12 mouse cellular contexts compared by ENCODE assay signal in genomic region chr17:31326220-31326852, GRCm38 (mm10). TPM values are rescaled to one million over a fixed set of nuclear protein-coding genes. Genes with fewer than 3 reads are reported as not detected.
DNase-seq lines count a peak whose midpoint lies in the region; ATAC-seq and TF ChIP-seq lines count a peak whose summit lies in the region.
"Had no signal": no experiment of that assay in that cellular context is flagged by ENCODE, and none has a peak within 500 bp of the region (broad histone marks: within the 10 kb centered on the region; RNA-seq: fewer than 3 reads in every experiment).

No protein-coding gene starts in this region.

- ATAC-seq in lung, embryonic 15.5 days (ENCODE audit: borderline replicate concordance, extremely low read depth, low FRiP score, low TSS enrichment) = no peak
- ATAC-seq in lung, postnatal 0 days = no peak
- no peak for ATAC-seq in hindbrain, embryonic 13.5 days (ENCODE audit: low FRiP score)
- ATAC-seq in neural tube, embryonic 15.5 days (ENCODE audit: low FRiP score) = 0 out of 2 replicates have a peak, but pooled peaks have one; percentile 16
- ATAC-seq in frontal cortex, adult (ENCODE audit: low TSS enrichment) = no peak

- TF ChIP-seq CTCF in lung, postnatal 0 days (IDR thresholded peaks at IDR 0.05) = no peak
- no peak for TF ChIP-seq CTCF in E14TG2a.4 (conservative IDR thresholded peaks at IDR 0.05; ENCODE audit: low read length)
- no peak for TF ChIP-seq CTCF in heart, adult 2 months (IDR thresholded peaks at IDR 0.05)

- intact Hi-C loops in heart, adult 2 months (cut with DNase I) = no loop called here

- TF ChIP-seq POLR2A in heart, adult 2 months (IDR thresholded peaks at IDR 0.05; ENCODE audit: insufficient read depth, low read depth, low read length) = no peak

- no peaks in the 10 kb centered on the region for H3K79me2 ChIP-seq in heart, adult 2 months (replicated peaks; ENCODE audit: control insufficient read depth, insufficient read depth, low read length)

- H3K4me1 ChIP-seq in lung, embryonic 15.5 days = peaks cover 41% of the 10 kb centered on the region
- H3K4me1 ChIP-seq in lung, postnatal 0 days (ENCODE audit: insufficient read depth, low read depth, low read length) = no peaks in the 10 kb centered on the region; the same call in 1 of the 2 replicates
- peaks cover 94% of the 10 kb centered on the region for H3K4me1 ChIP-seq in E14TG2a.4 (replicated peaks; ENCODE audit: low read depth, low read length)
- H3K4me1 ChIP-seq in hindbrain, embryonic 13.5 days (replicated peaks) = peaks cover 16% of the 10 kb centered on the region
- H3K4me1 ChIP-seq in neural tube, embryonic 15.5 days = peaks cover 15% of the 10 kb centered on the region
- no peaks in the 10 kb centered on the region for H3K4me1 ChIP-seq in heart, adult 2 months (ENCODE audit: control insufficient read depth, insufficient read depth, low read length)

- 45% methylated on average over 9 of the region's 9 CpGs for WGBS in lung, embryonic 15.5 days
- 48% methylated on average over 9 of the region's 9 CpGs for WGBS in lung, postnatal 0 days
- WGBS in hindbrain, embryonic 13.5 days = 33% methylated on average over 9 of the region's 9 CpGs
- 28% methylated on average over 9 of the region's 9 CpGs for WGBS in neural tube, embryonic 15.5 days
- 58% methylated on average over 9 of the region's 9 CpGs for WGBS in heart, adult 2 months

- DNase-seq in lung, postnatal 0 days (ENCODE audit: low spot score) = no peak
- no peak for DNase-seq in urinary bladder, postnatal 14 days (ENCODE audit: low spot score)
- no peak for DNase-seq in heart, adult 2 months
- DNase-seq: kidney, adult 2 months; lung, adult 2 months had no signal

- H3K9me3 ChIP-seq in lung, embryonic 15.5 days = no peaks in the 10 kb centered on the region
- H3K9me3 ChIP-seq in lung, postnatal 0 days (ENCODE audit: low read length) = no peaks in the 10 kb centered on the region
- H3K9me3 ChIP-seq in E14TG2a.4 (ENCODE audit: low read length) = no peaks in the 10 kb centered on the region
- H3K9me3 ChIP-seq in hindbrain, embryonic 13.5 days = no peaks in the 10 kb centered on the region
- H3K9me3 ChIP-seq in neural tube, embryonic 15.5 days (replicated peaks) = no peaks in the 10 kb centered on the region

- H3K27ac ChIP-seq in lung, embryonic 15.5 days = peak overlapping the region; percentile 31
- H3K27ac ChIP-seq in lung, postnatal 0 days (ENCODE audit: low read length) = no peak overlapping the region
- peak overlapping the region; percentile 67 for H3K27ac ChIP-seq in hindbrain, embryonic 13.5 days
- H3K27ac ChIP-seq in neural tube, embryonic 15.5 days (replicated peaks) = peak overlapping the region; percentile 51; the same call in 1 of the 2 replicates
- H3K27ac ChIP-seq in heart, adult 2 months = no peak overlapping the region

- H3K9ac ChIP-seq in lung, embryonic 15.5 days = no peak overlapping the region
- H3K9ac ChIP-seq in lung, postnatal 0 days (replicated peaks; ENCODE audit: low read depth) = no peak overlapping the region
- H3K9ac ChIP-seq in hindbrain, embryonic 13.5 days = no peak overlapping the region
- no peak overlapping the region for H3K9ac ChIP-seq in neural tube, embryonic 15.5 days (replicated peaks)
- no peak overlapping the region for H3K9ac ChIP-seq in heart, adult 2 months (ENCODE audit: low read depth, low read length)

- no peaks in the 10 kb centered on the region for H3K27me3 ChIP-seq in lung, embryonic 15.5 days
- no peaks in the 10 kb centered on the region for H3K27me3 ChIP-seq in lung, postnatal 0 days (replicated peaks; ENCODE audit: insufficient read depth, low read length)
- H3K27me3 ChIP-seq in E14TG2a.4 (ENCODE audit: insufficient read depth, low read length) = no peaks in the 10 kb centered on the region
- H3K27me3 ChIP-seq in hindbrain, embryonic 13.5 days = 0 out of 2 replicates have a peak, but pooled peaks cover 3% of the 10 kb centered on the region
- H3K27me3 ChIP-seq in neural tube, embryonic 15.5 days (replicated peaks) = no peaks in the 10 kb centered on the region
- H3K27me3 ChIP-seq in heart, adult 2 months (ENCODE audit: control insufficient read depth, insufficient read depth, low read length) = no peaks in the 10 kb centered on the region

- H3K4me3 ChIP-seq in lung, embryonic 15.5 days = no peak overlapping the region
- H3K4me3 ChIP-seq in lung, postnatal 0 days (ENCODE audit: low read depth, low read length) = no peak overlapping the region
- H3K4me3 ChIP-seq in E14TG2a.4 (replicated peaks; ENCODE audit: low read length) = peak overlapping the region; percentile 64
- H3K4me3 ChIP-seq in hindbrain, embryonic 13.5 days = no peak overlapping the region
- H3K4me3 ChIP-seq in neural tube, embryonic 15.5 days (replicated peaks) = no peak overlapping the region
- H3K4me3 ChIP-seq in heart, adult 2 months = no peak overlapping the region
- H3K4me3 ChIP-seq: erythroblast, embryonic 14.5 days had no signal

- no peak overlapping the region for H3K4me2 ChIP-seq in lung, embryonic 15.5 days
- H3K4me2 ChIP-seq in lung, postnatal 0 days (replicated peaks; ENCODE audit: low read depth, low read length) = no peak overlapping the region
- no peak overlapping the region for H3K4me2 ChIP-seq in hindbrain, embryonic 13.5 days
- no peak overlapping the region for H3K4me2 ChIP-seq in neural tube, embryonic 15.5 days

- no peaks in the 10 kb centered on the region for H3K36me3 ChIP-seq in lung, embryonic 15.5 days
- no peaks in the 10 kb centered on the region for H3K36me3 ChIP-seq in lung, postnatal 0 days (ENCODE audit: insufficient read depth, low read length)
- peaks cover 45% of the 10 kb centered on the region for H3K36me3 ChIP-seq in E14TG2a.4 (ENCODE audit: insufficient read depth, low read length)
- peaks cover 18% of the 10 kb centered on the region for H3K36me3 ChIP-seq in hindbrain, embryonic 13.5 days
- no peaks in the 10 kb centered on the region for H3K36me3 ChIP-seq in neural tube, embryonic 15.5 days
- no peaks in the 10 kb centered on the region for H3K36me3 ChIP-seq in heart, adult 2 months (ENCODE audit: control insufficient read depth, insufficient read depth, low read length)

- TF ChIP-seq EP300 in lung, postnatal 0 days (IDR thresholded peaks at IDR 0.05) = no peak
- no peak for TF ChIP-seq EP300 in heart, adult 2 months (IDR thresholded peaks at IDR 0.05; ENCODE audit: insufficient read depth, low read depth, low read length)

RNA-seq across cellular contexts. Expression of gene Slc37a1, which starts 39.7 kb away (rescaled TPM):
- polyA plus RNA-seq in lung, embryonic 15.5 days (2015; fragmentation: Nextera tagmentation; extraction: Ambion mirVana) = 7.6 and 9.2 TPM in 2 replicates
- polyA plus RNA-seq in lung, postnatal 0 days (2015; fragmentation: Nextera tagmentation; extraction: Ambion mirVana) = 25.2 and 33.9 TPM in 2 replicates
- 13.2 and 15.5 TPM in 2 replicates for polyA plus RNA-seq in hindbrain, embryonic 13.5 days (2015; fragmentation: Nextera tagmentation; extraction: Ambion mirVana)
- 9.0 and 10.9 TPM in 2 replicates for polyA plus RNA-seq in neural tube, embryonic 15.5 days (2015; fragmentation: Nextera tagmentation; extraction: Ambion mirVana)
- total RNA-seq in heart, adult 2 months (2021) = 1 to 10 TPM; 7.3 to 9.1 TPM
- polyA plus RNA-seq in heart, adult 2 months (2012; rRNA removed) = 18.7 and 19.7 TPM in 2 replicates

RNA-seq across cellular contexts. Expression of gene Rsph1, which starts 49.2 kb away (rescaled TPM):
- polyA plus RNA-seq in lung, embryonic 15.5 days (2015; fragmentation: Nextera tagmentation; extraction: Ambion mirVana) = 8.1 and 8.2 TPM in 2 replicates
- 21.4 and 25.2 TPM in 2 replicates for polyA plus RNA-seq in lung, postnatal 0 days (2015; fragmentation: Nextera tagmentation; extraction: Ambion mirVana)
- polyA plus RNA-seq in hindbrain, embryonic 13.5 days (2015; fragmentation: Nextera tagmentation; extraction: Ambion mirVana) = 5.4 and 9.0 TPM in 2 replicates
- 3.4 and 3.9 TPM in 2 replicates for polyA plus RNA-seq in neural tube, embryonic 15.5 days (2015; fragmentation: Nextera tagmentation; extraction: Ambion mirVana)
- total RNA-seq in heart, adult 2 months (2021) = 1 to 10 TPM in 1 of 2 experiments, under 1 TPM in 1; 0.81 to 1.2 TPM
- 0.32 and 1.2 TPM in 2 replicates for polyA plus RNA-seq in heart, adult 2 months (2012; rRNA removed)
- polyA plus RNA-seq: erythroblast, embryonic 14.5 days had no signal

RNA-seq across cellular contexts. Expression of gene Pde9a, which starts 59.7 kb away (rescaled TPM):
- polyA plus RNA-seq in lung, embryonic 15.5 days (2015; fragmentation: Nextera tagmentation; extraction: Ambion mirVana) = 34.8 and 35.8 TPM in 2 replicates
- polyA plus RNA-seq in lung, postnatal 0 days (2015; fragmentation: Nextera tagmentation; extraction: Ambion mirVana) = 44.1 and 44.2 TPM in 2 replicates
- 36.7 and 37.8 TPM in 2 replicates for polyA plus RNA-seq in hindbrain, embryonic 13.5 days (2015; fragmentation: Nextera tagmentation; extraction: Ambion mirVana)
- polyA plus RNA-seq in neural tube, embryonic 15.5 days (2015; fragmentation: Nextera tagmentation; extraction: Ambion mirVana) = 24.9 and 25.8 TPM in 2 replicates
- 1 to 10 TPM; 3.2 to 4.0 TPM for total RNA-seq in heart, adult 2 months (2021)
- polyA plus RNA-seq in heart, adult 2 months (2012; rRNA removed) = 10.4 and 12.1 TPM in 2 replicates
- total RNA-seq: MEL had no signal
- polyA plus RNA-seq: erythroblast, embryonic 14.5 days had no signal

Comparison
In these comparisons a context has a peak if more than half of its experiments do, and no peak if none do; other contexts are left out.
1. H3K27ac ChIP-seq: peak in lung, embryonic 15.5 days (single experiment), hindbrain, embryonic 13.5 days (single experiment) and neural tube, embryonic 15.5 days (single experiment); none in lung, postnatal 0 days (single experiment) and heart, adult 2 months (single experiment).